Mouse (Mus musculus): ENCODE data around the gene Plscr3. TPM values are rescaled to one million over a fixed set of nuclear protein-coding genes. Genes with fewer than 3 reads are reported as not detected.

Plscr3 gene
- total and polyA plus RNA-seq, 3 experiments = 2.5 to 15.3 (median 2.9) TPM

- Histone ChIP-seq H3K4me1 (ENCODE audit: control insufficient read depth in 1 of 2, insufficient read depth in 2 of 2) (peaks cover 12 to 43% of the 10 kb centered on the region in 2 experiments), H3K79me2 (replicated peaks; ENCODE audit: control insufficient read depth, extremely low read depth, insufficient read depth, poor library complexity, severe bottlenecking) (no peaks in the 10 kb centered on the region), H3K9ac (ENCODE audit: insufficient read depth, low read depth) (peak overlapping the region; percentile 2; the same call in 1 of the 2 replicates), H3K9me3 (replicated peaks; ENCODE audit: low read length) (peaks cover 24% of the 10 kb centered on the region), H3K4me3 (replicated peaks in 1 of 3; ENCODE audit: low read depth in 2 of 3, low read length in 2 of 3, poor library complexity in 1 of 3) (peak overlapping the region; percentile 11 to 39 (median 37)), H3K27ac (ENCODE audit: insufficient read depth, low read depth) (no peak overlapping the region), H3K36me3 (replicated peaks in 1 of 2; ENCODE audit: control insufficient read depth in 1 of 2, insufficient read depth in 1 of 2, low read length in 1 of 2) (no peaks in the 10 kb centered on the region), H3K4me2 (ENCODE audit: insufficient read depth, low read depth, poor library complexity, severe bottlenecking) (peak overlapping the region; percentile 72), H3K27me3 (replicated peaks) (peaks cover 48% of the 10 kb centered on the region)
- TF ChIP-seq CHD2 (IDR thresholded peaks at IDR 0.05; ENCODE audit: low read length) = no peak
- 0 out of 2 replicates have a peak, but pooled peaks have one; percentile 11 for TF ChIP-seq TBP (conservative IDR thresholded peaks at IDR 0.05; ENCODE audit: low read depth, low read length)
- no peak for TF ChIP-seq SMC3 (IDR thresholded peaks at IDR 0.05; ENCODE audit: low read depth, low read length)
- dilution Hi-C loops (cut with MboI; ENCODE audit: extremely low pct_ligation_motif_present, extremely low pct_unique_long_range_greater_than_20kb, low sequenced_read_pairs) = no loop called here
- DNase-seq (ENCODE audit: extremely low read depth) = no peak
- in situ Hi-C loops (cut with MboI; ENCODE audit: low pct_ligation_motif_present, low pct_unique_long_range_greater_than_20kb, low sequenced_read_pairs) = loop anchor here (5.0 kb wide), 1 partner anchor 74 kb away; the partner anchor contains the start of gene Tmem95
Observed at GRCm38 (mm10) chr11:69803328-69803727, 42.8 kb upstream of the Plscr3 start.

- Histone ChIP-seq H3K4me1 (ENCODE audit: control insufficient read depth in 1 of 2, insufficient read depth in 2 of 2) (peaks cover 11 to 38% of the 10 kb centered on the region in 2 experiments), H3K79me2 (replicated peaks; ENCODE audit: control insufficient read depth, extremely low read depth, insufficient read depth, poor library complexity, severe bottlenecking) (no peaks in the 10 kb centered on the region), H3K9me3 (replicated peaks; ENCODE audit: low read length) (peaks cover 24% of the 10 kb centered on the region), H3K27ac (ENCODE audit: insufficient read depth, low read depth) (no peak overlapping the region), H3K36me3 (replicated peaks in 1 of 2; ENCODE audit: control insufficient read depth in 1 of 2, insufficient read depth in 1 of 2, low read length in 1 of 2) (no peaks in the 10 kb centered on the region), H3K4me2 (ENCODE audit: insufficient read depth, low read depth, poor library complexity, severe bottlenecking) (peak overlapping the region; percentile 72), H3K4me3 (replicated peaks in 1 of 3; ENCODE audit: low read depth in 2 of 3, low read length in 2 of 3, poor library complexity in 1 of 3) (peak overlapping the region; percentile 11 to 39 (median 31)), H3K9ac (ENCODE audit: insufficient read depth, low read depth) (peak overlapping the region; percentile 2; the same call in 1 of the 2 replicates), H3K27me3 (replicated peaks) (peaks cover 50% of the 10 kb centered on the region)
- peak; percentile 72 for DNase-seq (ENCODE audit: extremely low read depth)
- in situ Hi-C loops (cut with MboI; ENCODE audit: low pct_ligation_motif_present, low pct_unique_long_range_greater_than_20kb, low sequenced_read_pairs) (loop anchor here (5.0 kb wide), 1 partner anchor 73 kb away; the partner anchor contains the start of gene Tmem95), dilution Hi-C loops (cut with MboI; ENCODE audit: extremely low pct_ligation_motif_present, extremely low pct_unique_long_range_greater_than_20kb, low sequenced_read_pairs) (no loop called here)
- TF ChIP-seq E2F4 (IDR thresholded peaks at IDR 0.05; ENCODE audit: insufficient replicate concordance, low read depth, low read length) = no peak
- TF ChIP-seq ZC3H11A (IDR thresholded peaks at IDR 0.05; ENCODE audit: low read depth, low read length) = peak; percentile 49
- TF ChIP-seq NRF1 (IDR thresholded peaks at IDR 0.05; ENCODE audit: low read depth, low read length) = peak; percentile 58; the same call in 1 of the 2 replicates
- 0 out of 2 replicates have a peak, but pooled peaks have one; percentile 43 for TF ChIP-seq ZMIZ1 (IDR thresholded peaks at IDR 0.05; ENCODE audit: low read depth, low read length)
- TF ChIP-seq IRF4 (IDR thresholded peaks at IDR 0.05; ENCODE audit: low read depth, low read length) = no peak; the same call in none of the 2 replicates
- peak; percentile 87 for TF ChIP-seq RAD21 (IDR thresholded peaks at IDR 0.05; ENCODE audit: low read depth, low read length)
- no peak for TF ChIP-seq KAT2A (IDR thresholded peaks at IDR 0.05; ENCODE audit: insufficient replicate concordance, low read length)
- peak; percentile 57 for TF ChIP-seq POLR2A (IDR thresholded peaks at IDR 0.05; ENCODE audit: low read depth, low read length)
- TF ChIP-seq BHLHE40 (IDR thresholded peaks at IDR 0.05; ENCODE audit: low read depth, low read length) = peak; percentile 53; the same call in 1 of the 2 replicates
- TF ChIP-seq MAZ (IDR thresholded peaks at IDR 0.05; ENCODE audit: low read depth, low read length) = no peak; the same call in 1 of the 2 replicates
- no peak for TF ChIP-seq USF1 (IDR thresholded peaks at IDR 0.05; ENCODE audit: low read depth, low read length)
- TF ChIP-seq ETS1 (conservative IDR thresholded peaks at IDR 0.05; ENCODE audit: low read depth, low read length) = no peak
- no peak for TF ChIP-seq ZNF384 (IDR thresholded peaks at IDR 0.05; ENCODE audit: low read depth, low read length)
- TF ChIP-seq MAX (IDR thresholded peaks at IDR 0.05; ENCODE audit: low read length) = peak; percentile 89
- peak; percentile 20; the same call in 1 of the 2 replicates for TF ChIP-seq MAFK (IDR thresholded peaks at IDR 0.05; ENCODE audit: insufficient replicate concordance, low read length)
- peak; percentile 99 for TF ChIP-seq UBTF (IDR thresholded peaks at IDR 0.05; ENCODE audit: low read depth, low read length)
- TF ChIP-seq MXI1 (IDR thresholded peaks at IDR 0.05; ENCODE audit: low read depth, low read length) = peak; percentile 88
- no peak for TF ChIP-seq JUN (IDR thresholded peaks at IDR 0.05; ENCODE audit: insufficient read depth, low read depth, low read length)
- no peak for TF ChIP-seq JUND (conservative IDR thresholded peaks at IDR 0.05; ENCODE audit: low read depth, low read length)
- TF ChIP-seq MEF2A (IDR thresholded peaks at IDR 0.05; ENCODE audit: borderline replicate concordance, low read depth, low read length) = peak; percentile 80; the same call in 1 of the 2 replicates
- TF ChIP-seq RCOR1 (conservative IDR thresholded peaks at IDR 0.05; ENCODE audit: low read depth, low read length) = 0 out of 2 replicates have a peak, but pooled peaks have one; percentile 29
- no peak for TF ChIP-seq ZKSCAN1 (IDR thresholded peaks at IDR 0.05; ENCODE audit: borderline replicate concordance, low read depth, low read length)
- TF ChIP-seq CHD2 (IDR thresholded peaks at IDR 0.05; ENCODE audit: low read length) = no peak
- no peak for TF ChIP-seq POLR2AphosphoS2 (IDR thresholded peaks at IDR 0.05; ENCODE audit: low read depth, low read length)
- TF ChIP-seq USF2 (conservative IDR thresholded peaks at IDR 0.05; ENCODE audit: low read depth, low read length) = no peak
- peak; percentile 95 for TF ChIP-seq SMC3 (IDR thresholded peaks at IDR 0.05; ENCODE audit: low read depth, low read length)
- peak; percentile 49 for TF ChIP-seq ELF1 (IDR thresholded peaks at IDR 0.05; ENCODE audit: low read depth, low read length)
- TF ChIP-seq NELFE (IDR thresholded peaks at IDR 0.05; ENCODE audit: low read depth, low read length) = peak; percentile 53; the same call in 1 of the 2 replicates
Observed at GRCm38 (mm10) chr11:69803786-69804651, 42.2 kb upstream of the Plscr3 start.
